Mouse (Mus musculus): ENCODE data around the gene Erlin1. TPM values are rescaled to one million over a fixed set of nuclear protein-coding genes. Genes with fewer than 3 reads are reported as not detected.
A peak's percentile ranks its signal among the peaks of the same experiment; 100 is the strongest.

Erlin1 gene
- polyA plus RNA-seq, 1 experiment from 2014 or later, result 39.3 TPM

- no peaks in the 10 kb centered on the region for H3K27me3 ChIP-seq (ENCODE audit: control insufficient read depth, insufficient read depth, low read depth, low read length)
- no peaks in the 10 kb centered on the region for H3K36me3 ChIP-seq (ENCODE audit: control insufficient read depth, insufficient read depth, low read length)
- no peak overlapping the region for H3K9ac ChIP-seq (ENCODE audit: low read length)
- ATAC-seq (ENCODE audit: low read depth), result no peak
- H3K4me2 ChIP-seq (ENCODE audit: low read depth, low read length), result no peak overlapping the region
- no peak overlapping the region for H3K27ac ChIP-seq (ENCODE audit: low read length)
- H3K4me1 ChIP-seq (replicated peaks; ENCODE audit: control insufficient read depth, insufficient read depth, low read length), result no peaks in the 10 kb centered on the region
- H3K4me3 ChIP-seq (ENCODE audit: low read length), result no peak overlapping the region
- H3K9me3 ChIP-seq (ENCODE audit: control insufficient read depth, low read length), result no peaks in the 10 kb centered on the region
- 66% methylated on average over 10 of the region's 10 CpGs for WGBS
These were observed 71.5 kb downstream of the Erlin1 start for GRCm38 (mm10) chr19:43998101-43998500.

DNA sequence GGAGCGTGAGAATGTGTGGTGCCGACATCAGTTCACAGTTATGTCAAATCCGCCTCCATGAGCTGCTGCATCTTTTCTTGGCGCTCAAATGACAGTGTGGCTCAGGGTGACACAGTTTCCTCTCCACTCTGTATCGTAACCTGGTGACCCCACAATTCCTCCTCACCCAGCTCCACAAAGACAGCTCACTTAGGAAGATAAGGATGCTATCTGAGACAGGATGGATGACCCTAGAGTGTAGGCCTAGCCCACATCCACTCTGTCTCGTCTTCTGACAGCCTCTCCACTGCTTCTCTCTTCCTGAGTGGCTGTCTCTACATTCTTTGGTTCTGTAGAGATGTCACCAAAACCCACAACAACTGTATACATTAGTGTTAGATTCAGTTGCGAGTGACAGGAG is 74.2 kb downstream of the Erlin1 start:
- 36% methylated on average over 7 of the region's 7 CpGs for WGBS
- Histone ChIP-seq H3K4me2 (ENCODE audit: low read depth, low read length) (no peak overlapping the region), H3K4me3 (ENCODE audit: low read length) (no peak overlapping the region), H3K27me3 (ENCODE audit: control insufficient read depth, insufficient read depth, low read depth, low read length) (no peaks in the 10 kb centered on the region), H3K27ac (ENCODE audit: low read length) (no peak overlapping the region), H3K9me3 (ENCODE audit: control insufficient read depth, low read length) (no peaks in the 10 kb centered on the region), H3K36me3 (ENCODE audit: control insufficient read depth, insufficient read depth, low read length) (no peaks in the 10 kb centered on the region), H3K4me1 (replicated peaks; ENCODE audit: control insufficient read depth, insufficient read depth, low read length) (no peaks in the 10 kb centered on the region), H3K9ac (ENCODE audit: low read length) (no peak overlapping the region)
- ATAC-seq (ENCODE audit: low read depth), result peak; percentile 15; the same call in 1 of the 2 replicates

DNA sequence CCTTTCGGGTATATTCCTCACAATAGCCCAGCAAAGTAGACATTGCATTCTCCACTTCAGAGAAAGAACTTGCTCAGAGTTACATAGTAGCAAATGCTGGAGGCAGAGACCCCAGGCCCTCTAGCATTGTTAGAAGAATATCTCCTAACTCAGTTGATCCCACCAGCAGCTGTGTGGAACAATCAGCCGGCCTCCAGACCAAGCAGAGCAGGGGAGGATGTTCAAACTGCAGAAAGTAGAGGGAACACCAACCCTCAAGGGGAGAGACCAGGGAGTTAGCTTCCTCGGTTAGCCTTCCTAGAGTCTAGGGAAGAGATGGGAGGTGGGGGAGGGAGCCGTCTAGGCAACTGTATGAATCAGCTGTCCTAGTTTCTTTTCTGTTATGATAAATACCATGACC is 77.1 kb downstream of the Erlin1 start:
- Histone ChIP-seq H3K27ac (ENCODE audit: low read length) (no peak overlapping the region), H3K36me3 (ENCODE audit: control insufficient read depth, insufficient read depth, low read length) (no peaks in the 10 kb centered on the region), H3K4me2 (ENCODE audit: low read depth, low read length) (no peak overlapping the region), H3K4me3 (ENCODE audit: low read length) (no peak overlapping the region), H3K9ac (ENCODE audit: low read length) (no peak overlapping the region), H3K9me3 (ENCODE audit: control insufficient read depth, low read length) (no peaks in the 10 kb centered on the region), H3K4me1 (replicated peaks; ENCODE audit: control insufficient read depth, insufficient read depth, low read length) (no peaks in the 10 kb centered on the region), H3K27me3 (ENCODE audit: control insufficient read depth, insufficient read depth, low read depth, low read length) (no peaks in the 10 kb centered on the region)
- no peak for ATAC-seq (ENCODE audit: low read depth)
- 60% methylated on average over 4 of the region's 4 CpGs for WGBS

- Histone ChIP-seq H3K27ac (ENCODE audit: low read length) (no peak overlapping the region), H3K9me3 (ENCODE audit: control insufficient read depth, low read length) (no peaks in the 10 kb centered on the region), H3K27me3 (ENCODE audit: control insufficient read depth, insufficient read depth, low read depth, low read length) (no peaks in the 10 kb centered on the region), H3K4me1 (replicated peaks; ENCODE audit: control insufficient read depth, insufficient read depth, low read length) (no peaks in the 10 kb centered on the region), H3K9ac (ENCODE audit: low read length) (no peak overlapping the region), H3K4me3 (ENCODE audit: low read length) (no peak overlapping the region), H3K36me3 (ENCODE audit: control insufficient read depth, insufficient read depth, low read length) (no peaks in the 10 kb centered on the region), H3K4me2 (ENCODE audit: low read depth, low read length) (no peak overlapping the region)
- WGBS, result 82% methylated on average over 8 of the region's 8 CpGs
- no peak for ATAC-seq (ENCODE audit: low read depth)
These were observed 79.2 kb downstream of the Erlin1 start for GRCm38 (mm10) chr19:43990362-43990761.

DNA sequence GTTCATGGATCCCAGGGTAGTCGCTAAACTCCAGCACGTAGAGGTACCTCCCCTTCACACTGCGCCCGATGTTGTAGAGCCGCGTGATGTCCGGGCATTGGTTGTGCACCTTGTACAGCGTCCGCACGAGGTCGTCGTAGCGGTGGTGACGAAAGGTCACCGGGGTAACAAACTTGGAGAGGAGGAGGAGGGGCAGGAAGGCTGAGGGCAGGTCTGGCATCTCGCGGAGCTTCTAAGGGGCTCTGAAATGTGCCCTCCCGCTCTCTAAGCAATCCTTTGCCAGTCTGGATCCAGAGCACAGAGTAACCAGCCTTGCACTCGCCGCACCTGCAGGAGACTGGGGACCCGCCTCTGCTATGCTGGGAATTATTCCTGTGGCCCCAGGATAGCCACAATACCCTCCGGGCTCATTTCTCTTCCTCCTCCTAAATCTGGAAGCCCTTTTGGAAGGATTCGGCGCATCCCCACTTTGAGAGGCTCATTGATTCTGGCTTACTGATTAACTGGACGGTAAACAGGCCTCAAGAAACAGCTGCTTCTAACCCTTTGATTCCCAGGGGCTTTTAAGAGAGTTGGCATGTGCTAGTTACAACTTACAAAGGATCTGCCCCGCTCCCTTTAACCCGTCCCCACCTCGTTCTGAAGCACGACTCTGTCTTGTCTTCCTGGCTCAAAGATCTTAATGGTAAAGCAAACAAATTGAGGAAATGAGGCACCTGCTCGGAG is 83.4 kb downstream of the Erlin1 start, which contains the start of gene Cpn1:
Gene Cpn1 (minus strand): TSS at position 488 of the 726 bp plus-strand sequence.
- peak within 1 kb of the TSS; percentile 19 for H3K4me3 ChIP-seq (ENCODE audit: low read length)
- 17% methylated on average over 30 of the region's 30 CpGs for WGBS
- no peaks in the 10 kb centered on the region for H3K9me3 ChIP-seq (ENCODE audit: control insufficient read depth, low read length)
- peak; percentile 65 for ATAC-seq (ENCODE audit: low read depth)
- H3K4me1 ChIP-seq (replicated peaks; ENCODE audit: control insufficient read depth, insufficient read depth, low read length), result no peaks in the 10 kb centered on the region
- no peak within 1 kb of the TSS for H3K27ac ChIP-seq (ENCODE audit: low read length)
- no peaks in the 10 kb centered on the region for H3K36me3 ChIP-seq (ENCODE audit: control insufficient read depth, insufficient read depth, low read length)
- H3K4me2 ChIP-seq (ENCODE audit: low read depth, low read length), result peak within 1 kb of the TSS; percentile 44
- 0 out of 2 replicates have a peak within 1 kb of the TSS, but pooled peaks have one; percentile 31 for H3K9ac ChIP-seq (ENCODE audit: low read length)
- no peaks in the 10 kb centered on the region for H3K27me3 ChIP-seq (ENCODE audit: control insufficient read depth, insufficient read depth, low read depth, low read length)

Other genes starting within 250 kb of the Erlin1 start
- 20.4 and 22.1 TPM in 2 replicates for gene Dnmbp, start 129.6 kb downstream of the Erlin1 start, polyA plus RNA-seq (2015; fragmentation: Nextera tagmentation; extraction: Ambion mirVana)
- 4.9 and 5.5 TPM in 2 replicates for gene Cpn1, start 83.2 kb downstream of the Erlin1 start, polyA plus RNA-seq (2015; fragmentation: Nextera tagmentation; extraction: Ambion mirVana)
- gene Cyp2c23, start 40.6 kb downstream of the Erlin1 start, polyA plus RNA-seq (2015; fragmentation: Nextera tagmentation; extraction: Ambion mirVana), result 0.55 and 1.4 TPM in 2 replicates
- gene Chuk, start 37.7 kb upstream of the Erlin1 start, polyA plus RNA-seq (2015; fragmentation: Nextera tagmentation; extraction: Ambion mirVana), result 40.1 and 40.2 TPM in 2 replicates
- 31.8 and 35.3 TPM in 2 replicates for gene Cwf19l1, start 66.1 kb upstream of the Erlin1 start, polyA plus RNA-seq (2015; fragmentation: Nextera tagmentation; extraction: Ambion mirVana)
- gene Bloc1s2, start 76.7 kb upstream of the Erlin1 start, polyA plus RNA-seq (2015; fragmentation: Nextera tagmentation; extraction: Ambion mirVana), result 69.2 and 74.4 TPM in 2 replicates
- 0.06 TPM in 1 of 2 replicates, not detected in the other for gene Pkd2l1, start 122.7 kb upstream of the Erlin1 start, polyA plus RNA-seq (2015; fragmentation: Nextera tagmentation; extraction: Ambion mirVana)
- gene Scd3, start 133.5 kb upstream of the Erlin1 start, polyA plus RNA-seq (2015; fragmentation: Nextera tagmentation; extraction: Ambion mirVana), result 0.48 and 0.91 TPM in 2 replicates
- gene Scd2, start 223.9 kb upstream of the Erlin1 start, polyA plus RNA-seq (2015; fragmentation: Nextera tagmentation; extraction: Ambion mirVana), result 225 and 232 TPM in 2 replicates

Data from lung, embryonic 16.5 days (tissue).